Mouse (Mus musculus) heart, embryonic 13.5 days (tissue): ENCODE data around the gene Slc16a2. TPM values are rescaled to one million over a fixed set of nuclear protein-coding genes. Genes with fewer than 3 reads are reported as not detected.

Experiments
- polyA plus RNA-seq: library from polyadenylated mRNA; unstranded; fragments of >200 nt; fragmentation: Nextera tagmentation; extraction: Ambion mirVana; gene quantifications from 2 replicates; pipeline ENCODE4 v1.2.1, GENCODE M21; 2015

The Slc16a2 gene
- polyA plus RNA-seq, 1 experiment from 2014 or later, result 13.9 TPM

Other genes starting within 250 kb of the Slc16a2 start
- not detected in 2 replicates for gene Zcchc13, start 191.4 kb downstream of the Slc16a2 start, polyA plus RNA-seq
- 18.2 and 18.3 TPM in 2 replicates for gene Rlim, start 159.3 kb upstream of the Slc16a2 start, polyA plus RNA-seq